Mouse (Mus musculus) myocyte (in vitro differentiated cells): ENCODE results near the gene Cbfa2t3. TPM values are rescaled to one million over a fixed set of nuclear protein-coding genes. Genes with fewer than 3 reads are reported as not detected.

Source experiments
- H3K27me3 ChIP-seq: one replicate; pipeline ENCODE4 v1.6.1; 2011; ENCODE audit not compliant: control insufficient read depth, insufficient read depth, insufficient read length
- H3K36me3 ChIP-seq: one replicate; pipeline ENCODE4 v1.6.1; 2011; ENCODE audit not compliant: control insufficient read depth, insufficient read depth
- H3K4me2 ChIP-seq: one replicate; pipeline ENCODE4 v1.6.1; 2011; ENCODE audit warnings: low read depth, control low read depth
- H3K4me3 ChIP-seq: one replicate; pipeline ENCODE4 v1.5.1; 2011; ENCODE audit warnings: mild to moderate bottlenecking, control low read depth, moderate library complexity
- H3K79me2 ChIP-seq: one replicate; pipeline ENCODE4 v1.6.1; 2011; ENCODE audit not compliant: control insufficient read depth, insufficient read depth
- H3ac ChIP-seq: one replicate; pipeline ENCODE4 v1.6.1; 2011; ENCODE audit not compliant: control insufficient read depth, insufficient read length
- CEBPB ChIP-seq: IDR thresholded peaks from 2 replicates; pipeline ENCODE4 v1.6.1; 2011; ENCODE audit warnings: mild to moderate bottlenecking, moderate library complexity; ENCODE audit not compliant: poor library complexity, insufficient read depth, severe bottlenecking
- E2F4 ChIP-seq: IDR thresholded peaks from one replicate; pipeline ENCODE4 v1.6.1; 2011; ENCODE audit warnings: mild to moderate bottlenecking, control low read depth, moderate library complexity; ENCODE audit not compliant: insufficient read depth
- MAX ChIP-seq: IDR thresholded peaks from one replicate; pipeline ENCODE4 v1.6.1; 2011; ENCODE audit warnings: low read depth, mild to moderate bottlenecking, control low read depth
- MYOD1 ChIP-seq, 3 experiments: IDR thresholded peaks; one replicate each; pipeline ENCODE4 v1.6.1; 2011; ENCODE audit warnings: control low read depth in 2 of 3, low read depth in 2 of 3, mild to moderate bottlenecking in 2 of 3, moderate library complexity in 1 of 3; ENCODE audit not compliant: insufficient read length in 2 of 3, control insufficient read depth in 1 of 3
- MYOG ChIP-seq, 3 experiments: IDR thresholded peaks; one replicate each; pipeline ENCODE4 v1.6.1; 2011; ENCODE audit warnings: control low read depth in 2 of 3, low read depth in 2 of 3, mild to moderate bottlenecking in 2 of 3; ENCODE audit not compliant: insufficient read length in 2 of 3, control insufficient read depth in 1 of 3, insufficient read depth in 1 of 3
- POLR2A ChIP-seq: IDR thresholded peaks from one replicate; pipeline ENCODE4 v1.6.1; 2011; ENCODE audit warnings: low read depth, mild to moderate bottlenecking, control low read depth, moderate library complexity; ENCODE audit not compliant: insufficient read length
- POLR2AphosphoS2 ChIP-seq: IDR thresholded peaks from one replicate; pipeline ENCODE4 v1.6.1; 2011; ENCODE audit warnings: low read depth, control low read depth; ENCODE audit not compliant: insufficient read length
- REST ChIP-seq: IDR thresholded peaks from one replicate; pipeline ENCODE4 v1.6.1; 2011; ENCODE audit warnings: mild to moderate bottlenecking, control low read depth, moderate library complexity; ENCODE audit not compliant: insufficient read depth, insufficient read length
- SRF ChIP-seq: IDR thresholded peaks from one replicate; pipeline ENCODE4 v1.6.1; 2011; ENCODE audit warnings: low read depth; ENCODE audit not compliant: control insufficient read depth, insufficient read length
- TCF12 ChIP-seq: IDR thresholded peaks from one replicate; pipeline ENCODE4 v1.6.1; 2011; ENCODE audit warnings: mild to moderate bottlenecking, control low read depth; ENCODE audit not compliant: poor library complexity, insufficient read depth, severe bottlenecking
- TCF3 ChIP-seq: IDR thresholded peaks from one replicate; pipeline ENCODE4 v1.6.1; 2011; ENCODE audit warnings: low read depth, control low read depth; ENCODE audit not compliant: insufficient read length
- USF1 ChIP-seq: IDR thresholded peaks from one replicate; pipeline ENCODE4 v1.6.1; 2011; ENCODE audit warnings: low read depth, mild to moderate bottlenecking, control low read depth, moderate library complexity
- polyA plus RNA-seq: library from polyadenylated mRNA; unstranded; fragments of >200 nt; fragmentation: generic; extraction: Trizol; gene quantifications from one replicate; pipeline ENCODE4 v1.2.1, GENCODE M21; 2012; ENCODE audit warnings: missing spikeins

The Cbfa2t3 gene
- polyA plus RNA-seq, 1 experiment: 29.5 TPM

- H3ac ChIP-seq: no peak overlapping the region
- TF ChIP-seq POLR2A (peak; percentile 54), POLR2AphosphoS2 (peak; percentile 31), CEBPB (no peak), USF1 (peak; percentile 83)
Measured at GRCm38 (mm10) chr8:122585411-122585891, 113.5 kb downstream of the Cbfa2t3 start.

GRCm38 (mm10) chr8:122584981-122585380 is 113.9 kb downstream of the Cbfa2t3 start:
- Histone ChIP-seq H3K79me2 (no peaks in the 10 kb centered on the region), H3ac (no peak overlapping the region), H3K36me3 (no peaks in the 10 kb centered on the region), H3K4me2 (peak overlapping the region; percentile 72), H3K4me3 (no peak overlapping the region), H3K27me3 (no peaks in the 10 kb centered on the region)
- peak in 1 of 3 experiments; percentile 44 for TF ChIP-seq MYOD1 (IDR thresholded peaks at IDR 0.05; ENCODE audit: control insufficient read depth in 1 of 3, insufficient read length in 2 of 3, low read depth in 2 of 3)
- TF ChIP-seq REST: no peak
- peak in 2 of 3 experiments; percentile 17 to 34 for TF ChIP-seq MYOG (IDR thresholded peaks at IDR 0.05; ENCODE audit: control insufficient read depth in 1 of 3, insufficient read depth in 1 of 3, insufficient read length in 2 of 3, low read depth in 2 of 3)
- TF ChIP-seq SRF: no peak
- no peak for TF ChIP-seq TCF3
- no peak for TF ChIP-seq USF1

More at GRCm38 (mm10) chr8:122585411-122585891, 113.5 kb downstream of the Cbfa2t3 start:
- Histone ChIP-seq H3K36me3 (no peaks in the 10 kb centered on the region), H3K4me2 (peak overlapping the region; percentile 72), H3K4me3 (no peak overlapping the region), H3K79me2 (no peaks in the 10 kb centered on the region), H3K27me3 (no peaks in the 10 kb centered on the region)

GRCm38 (mm10) chr8:122580926-122581325 is 118.0 kb downstream of the Cbfa2t3 start:
- H3ac ChIP-seq: no peak overlapping the region

DNA sequence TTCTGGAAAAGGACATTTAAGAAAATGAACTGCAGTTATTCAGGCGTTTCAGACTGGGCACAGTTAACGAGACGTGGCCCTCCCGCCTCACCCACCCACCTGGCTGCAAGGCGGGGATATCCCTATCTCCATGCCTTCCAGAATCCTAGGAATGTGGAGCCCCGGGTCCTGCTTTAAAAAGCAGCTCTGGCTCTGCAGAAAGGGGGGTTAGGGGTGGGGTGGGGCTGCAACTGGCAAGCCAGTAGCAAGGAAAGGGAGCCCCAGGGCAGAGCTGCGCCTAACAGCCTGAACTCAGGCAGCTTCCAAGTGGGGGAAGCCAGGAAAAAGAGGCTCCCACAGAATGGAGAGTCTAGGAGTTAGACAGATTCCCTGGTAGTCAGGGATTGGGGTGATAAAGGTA is 119.7 kb downstream of the Cbfa2t3 start:
- no peak overlapping the region for H3K4me2 ChIP-seq

More at GRCm38 (mm10) chr8:122580926-122581325, 118.0 kb downstream of the Cbfa2t3 start:
- Histone ChIP-seq H3K36me3 (no peaks in the 10 kb centered on the region), H3K4me3 (no peak overlapping the region), H3K79me2 (peaks cover 6% of the 10 kb centered on the region), H3K4me2 (no peak overlapping the region), H3K27me3 (no peaks in the 10 kb centered on the region)
- no peak for TF ChIP-seq MAX
- TF ChIP-seq POLR2A: no peak
- no peak for TF ChIP-seq E2F4

DNA sequence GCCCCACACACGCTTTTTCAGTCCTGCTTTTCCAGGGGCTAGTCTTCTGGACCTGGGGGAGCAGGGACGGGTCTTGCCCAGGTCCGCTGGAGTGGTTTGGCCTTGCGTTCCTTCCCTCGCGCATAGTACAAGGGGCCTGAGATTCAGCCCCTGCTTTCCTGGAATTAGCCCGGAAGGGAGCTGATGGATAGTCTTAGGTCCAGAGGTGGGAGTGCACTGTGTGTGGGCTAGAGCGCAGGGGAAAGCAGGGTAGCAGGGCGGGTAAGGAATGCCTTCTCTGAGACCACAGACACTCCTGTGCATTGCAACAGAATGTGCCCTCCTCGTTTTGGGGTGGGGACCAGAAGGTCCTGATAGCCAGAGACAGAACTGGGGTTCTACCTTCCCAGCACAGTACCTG is 121.8 kb downstream of the Cbfa2t3 start:
- Histone ChIP-seq H3K36me3 (peaks cover 3% of the 10 kb centered on the region), H3K4me2 (peak overlapping the region; percentile 84), H3ac (peak overlapping the region; percentile 69), H3K4me3 (peak overlapping the region; percentile 45), H3K27me3 (no peaks in the 10 kb centered on the region), H3K79me2 (peaks cover 11% of the 10 kb centered on the region)
- TF ChIP-seq POLR2A: no peak
- no peak for TF ChIP-seq REST
- no peak for TF ChIP-seq USF1
- TF ChIP-seq TCF3: no peak
- no peak for TF ChIP-seq CEBPB
- TF ChIP-seq MAX: no peak
- TF ChIP-seq MYOD1 (IDR thresholded peaks at IDR 0.05; ENCODE audit: control insufficient read depth in 1 of 3, insufficient read length in 2 of 3, low read depth in 2 of 3): no peak
- no peak for TF ChIP-seq SRF
- TF ChIP-seq E2F4: no peak

More for the DNA sequence above, 119.7 kb downstream of the Cbfa2t3 start:
- H3K27me3 ChIP-seq: no peaks in the 10 kb centered on the region
- no peaks in the 10 kb centered on the region for H3K36me3 ChIP-seq
- TF ChIP-seq USF1 (no peak), SRF (no peak), CEBPB (no peak), E2F4 (no peak), REST (no peak), MYOD1 (IDR thresholded peaks at IDR 0.05; ENCODE audit: control insufficient read depth in 1 of 3, insufficient read length in 2 of 3, low read depth in 2 of 3) (no peak), MAX (no peak), POLR2AphosphoS2 (no peak), POLR2A (no peak), TCF12 (no peak), TCF3 (no peak), MYOG (IDR thresholded peaks at IDR 0.05; ENCODE audit: control insufficient read depth in 1 of 3, insufficient read depth in 1 of 3, insufficient read length in 2 of 3, low read depth in 2 of 3) (no peak)
- no peak overlapping the region for H3ac ChIP-seq
- no peak overlapping the region for H3K4me3 ChIP-seq
- peaks cover 11% of the 10 kb centered on the region for H3K79me2 ChIP-seq
